Mouse (Mus musculus): ENCODE results near the gene 4930404N11Rik. TPM values are rescaled to one million over a fixed set of nuclear protein-coding genes. Genes with fewer than 3 reads are reported as not detected.
A peak's percentile ranks its signal among the peaks of the same experiment; 100 is the strongest.

4930404N11Rik gene
- polyA plus RNA-seq, 1 experiment = not detected

GRCm38 (mm10) chr10:81342686-81343505, 22.7 kb downstream of the 4930404N11Rik start, which contains the start of gene Gipc3:
TSS of gene Gipc3 (minus strand) at chr10:81343266.
- Histone ChIP-seq H3K4me1 (ENCODE audit: control insufficient read depth, insufficient read depth, low read length) (peaks cover 18% of the 10 kb centered on the region), H3K27ac (ENCODE audit: insufficient read depth, low read depth, low read length) (no peak within 1 kb of the TSS), H3K4me3 (ENCODE audit: insufficient read depth, low read depth, low read length) (peak within 1 kb of the TSS; percentile 29)
- no peak for TF ChIP-seq POLR2A (IDR thresholded peaks at IDR 0.05; ENCODE audit: insufficient read depth, low read depth, low read length)
- no peak for TF ChIP-seq CTCF (IDR thresholded peaks at IDR 0.05; ENCODE audit: insufficient read depth, low read depth, low read length)
- 6% methylated on average over 67 of the region's 67 CpGs for WGBS

DNA sequence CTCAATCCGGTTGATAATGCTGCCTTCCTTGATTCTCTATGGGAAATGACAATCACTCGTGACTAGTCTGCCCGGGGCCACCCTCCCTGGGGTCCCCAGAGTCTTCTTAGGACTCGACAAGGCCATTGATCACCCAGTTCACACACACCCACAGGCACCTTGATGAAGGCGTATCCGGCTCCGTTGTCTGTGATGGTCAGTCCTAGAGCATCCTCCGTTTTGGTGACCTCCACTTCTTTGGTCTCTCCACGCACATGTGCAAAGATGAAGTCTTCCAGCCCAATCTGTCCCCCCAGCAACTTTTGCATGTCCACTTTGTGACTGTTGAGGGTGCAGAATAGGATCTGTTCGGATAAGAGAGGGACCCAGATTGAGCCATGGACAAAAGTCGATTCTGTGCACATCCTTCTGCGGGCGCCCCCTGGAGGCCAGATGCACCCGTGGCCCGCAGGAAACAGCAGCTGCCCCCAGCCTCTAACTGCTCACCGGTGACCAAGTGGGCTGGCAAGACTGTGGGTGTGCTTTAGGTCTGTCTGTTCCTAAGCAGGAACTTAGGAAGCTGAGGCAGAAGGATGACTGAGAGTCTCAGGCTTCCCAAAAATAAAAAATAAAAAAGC, 24.2 kb downstream of the 4930404N11Rik start:
- WGBS = 38% methylated on average over 16 of the region's 16 CpGs
- TF ChIP-seq POLR2A (IDR thresholded peaks at IDR 0.05; ENCODE audit: insufficient read depth, low read depth, low read length) (no peak), CTCF (IDR thresholded peaks at IDR 0.05; ENCODE audit: insufficient read depth, low read depth, low read length) (peak; percentile 81)
- H3K27ac ChIP-seq (ENCODE audit: insufficient read depth, low read depth, low read length) = no peak overlapping the region
- peaks cover 8% of the 10 kb centered on the region for H3K4me1 ChIP-seq (ENCODE audit: control insufficient read depth, insufficient read depth, low read length)
- H3K4me3 ChIP-seq (ENCODE audit: insufficient read depth, low read depth, low read length) = no peak overlapping the region

DNA sequence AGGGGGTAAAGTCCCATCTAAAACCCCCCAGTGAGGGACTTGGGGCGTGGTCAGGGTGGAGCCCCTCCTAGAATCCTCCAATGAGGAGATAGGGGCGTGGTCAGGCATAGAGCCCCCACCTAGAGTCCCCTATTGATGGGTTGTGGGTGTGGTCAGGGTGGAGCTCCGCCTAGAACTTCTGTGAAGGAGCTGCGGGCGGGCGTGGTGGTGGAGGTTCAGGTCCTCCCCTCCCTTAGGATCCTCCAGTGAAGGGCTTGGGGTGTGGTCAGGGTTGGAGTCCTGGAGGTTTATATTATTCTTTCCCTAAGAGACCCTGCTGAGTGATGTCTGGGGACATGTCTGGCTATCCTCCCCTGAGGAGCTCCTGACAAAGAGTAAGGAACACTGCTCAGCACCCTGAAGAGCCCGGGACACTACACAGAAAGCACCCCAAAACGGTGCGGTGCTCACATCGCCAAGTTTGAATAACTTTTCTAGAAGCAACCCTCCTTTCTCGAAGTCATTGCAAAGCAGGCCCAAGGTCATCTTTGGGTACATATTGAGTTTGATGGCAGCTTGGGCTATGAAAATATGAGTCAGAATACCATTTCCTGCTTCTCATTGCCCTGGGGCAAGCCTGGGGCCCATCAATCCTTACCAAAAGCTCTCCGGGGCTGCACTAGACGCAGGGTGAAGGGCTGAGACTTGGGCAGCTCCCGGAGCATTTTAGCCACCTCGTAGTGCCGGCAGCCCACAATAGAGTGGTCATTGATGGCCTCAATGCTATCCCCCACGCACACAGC, 24.9 kb downstream of the 4930404N11Rik start:
- peaks cover 9% of the 10 kb centered on the region for H3K4me1 ChIP-seq (ENCODE audit: control insufficient read depth, insufficient read depth, low read length)

GRCm38 (mm10) chr10:81336558-81336957, 29.1 kb downstream of the 4930404N11Rik start:
- Histone ChIP-seq H3K27ac (ENCODE audit: insufficient read depth, low read depth, low read length) (no peak overlapping the region), H3K4me1 (ENCODE audit: control insufficient read depth, insufficient read depth, low read length) (peaks cover 9% of the 10 kb centered on the region; the same call in 1 of the 2 replicates), H3K4me3 (ENCODE audit: insufficient read depth, low read depth, low read length) (no peak overlapping the region)
- WGBS = 97% methylated on average over 4 of the region's 4 CpGs
- TF ChIP-seq POLR2A (IDR thresholded peaks at IDR 0.05; ENCODE audit: insufficient read depth, low read depth, low read length) = no peak

More for the DNA sequence above, 24.9 kb downstream of the 4930404N11Rik start:
- TF ChIP-seq CTCF (IDR thresholded peaks at IDR 0.05; ENCODE audit: insufficient read depth, low read depth, low read length) = no peak
- TF ChIP-seq POLR2A (IDR thresholded peaks at IDR 0.05; ENCODE audit: insufficient read depth, low read depth, low read length) = no peak
- Histone ChIP-seq H3K4me3 (ENCODE audit: insufficient read depth, low read depth, low read length) (no peak overlapping the region), H3K27ac (ENCODE audit: insufficient read depth, low read depth, low read length) (no peak overlapping the region)
- WGBS = 49% methylated on average over 17 of the region's 17 CpGs

DNA sequence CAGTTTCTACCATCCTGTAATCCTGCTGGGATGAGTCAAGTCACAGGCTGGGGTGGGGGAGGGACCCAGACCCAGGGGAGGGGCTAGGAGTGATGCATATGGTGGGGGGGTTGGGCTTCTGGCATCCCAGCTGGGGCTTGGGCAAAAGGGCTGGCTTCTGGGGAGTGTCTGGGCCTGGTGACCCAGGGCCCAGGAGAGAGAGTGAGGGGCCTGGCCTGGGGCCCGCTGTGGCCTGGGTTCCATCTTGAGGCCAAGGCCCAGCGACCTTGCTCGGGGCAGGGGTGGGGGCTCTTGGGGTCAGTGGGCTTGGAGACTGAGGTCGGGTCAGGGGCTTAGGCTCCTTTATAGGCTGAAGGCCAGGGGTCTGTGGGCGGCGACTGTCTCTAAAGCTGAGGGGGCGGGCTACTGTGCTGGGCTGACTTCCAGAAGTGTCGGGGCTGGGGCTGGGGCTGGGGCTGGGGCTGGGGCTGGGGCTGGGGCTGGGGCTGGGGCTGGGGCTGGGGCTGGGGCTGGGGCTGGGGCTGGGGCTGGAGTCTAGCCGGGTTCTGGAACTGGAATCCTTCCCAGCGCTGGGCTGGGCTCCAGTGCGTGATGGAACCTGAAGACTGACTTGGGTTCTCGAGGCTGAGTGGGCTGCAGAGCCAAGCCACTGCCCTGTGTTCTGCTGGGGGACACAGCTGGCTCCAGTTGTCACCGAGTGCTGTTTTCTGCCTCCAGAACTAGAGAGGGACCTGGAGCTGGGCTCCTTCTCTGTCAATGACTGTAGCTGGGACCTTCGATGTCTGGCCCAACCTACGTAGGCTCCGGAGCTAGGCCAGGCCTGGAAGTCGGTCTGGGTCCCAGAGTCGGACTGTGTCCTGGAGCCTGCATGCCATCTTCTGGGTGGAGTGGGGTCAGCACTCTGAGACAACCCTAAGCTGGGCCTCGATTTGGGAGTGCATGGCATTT, 29.9 kb downstream of the 4930404N11Rik start:
- 47% methylated on average over 19 of the region's 19 CpGs for WGBS
- TF ChIP-seq POLR2A (IDR thresholded peaks at IDR 0.05; ENCODE audit: insufficient read depth, low read depth, low read length) = no peak
- no peak for TF ChIP-seq CTCF (IDR thresholded peaks at IDR 0.05; ENCODE audit: insufficient read depth, low read depth, low read length)
- peaks cover 9% of the 10 kb centered on the region; the same call in 1 of the 2 replicates for H3K4me1 ChIP-seq (ENCODE audit: control insufficient read depth, insufficient read depth, low read length)
- no peak overlapping the region for H3K27ac ChIP-seq (ENCODE audit: insufficient read depth, low read depth, low read length)
- H3K4me3 ChIP-seq (ENCODE audit: insufficient read depth, low read depth, low read length) = no peak overlapping the region

DNA sequence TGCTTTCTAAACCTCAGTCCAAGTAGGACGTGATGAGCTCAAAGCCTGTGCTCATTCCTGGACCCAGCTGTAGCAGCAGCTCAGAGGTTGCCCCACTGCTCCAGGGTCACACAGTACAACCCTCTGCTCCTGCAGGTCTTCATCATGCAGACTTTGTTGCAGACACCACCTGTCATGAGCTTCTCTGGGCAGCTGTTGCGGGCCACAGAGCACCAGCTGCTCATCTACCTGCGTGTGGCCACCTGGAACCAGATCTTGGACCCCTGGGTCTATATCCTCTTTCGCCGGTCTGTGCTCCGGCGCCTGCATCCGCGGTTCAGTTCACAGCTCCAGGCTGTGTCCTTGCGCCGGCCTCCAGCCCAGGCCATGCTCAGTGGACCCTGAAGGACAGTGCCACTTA, 31.3 kb downstream of the 4930404N11Rik start:
- WGBS = 77% methylated on average over 11 of the region's 11 CpGs
- Histone ChIP-seq H3K4me1 (ENCODE audit: control insufficient read depth, insufficient read depth, low read length) (peaks cover 9% of the 10 kb centered on the region; the same call in 1 of the 2 replicates), H3K27ac (ENCODE audit: insufficient read depth, low read depth, low read length) (no peak overlapping the region), H3K4me3 (ENCODE audit: insufficient read depth, low read depth, low read length) (no peak overlapping the region)
- no peak for TF ChIP-seq POLR2A (IDR thresholded peaks at IDR 0.05; ENCODE audit: insufficient read depth, low read depth, low read length)
- no peak for TF ChIP-seq CTCF (IDR thresholded peaks at IDR 0.05; ENCODE audit: insufficient read depth, low read depth, low read length)

- WGBS = 29% methylated on average over 29 of the region's 29 CpGs
- Histone ChIP-seq H3K4me3 (ENCODE audit: insufficient read depth, low read depth, low read length) (no peak overlapping the region), H3K27ac (ENCODE audit: insufficient read depth, low read depth, low read length) (no peak overlapping the region), H3K4me1 (ENCODE audit: control insufficient read depth, insufficient read depth, low read length) (peaks cover 9% of the 10 kb centered on the region; the same call in 1 of the 2 replicates)
- TF ChIP-seq CTCF (IDR thresholded peaks at IDR 0.05; ENCODE audit: insufficient read depth, low read depth, low read length) (no peak), POLR2A (IDR thresholded peaks at IDR 0.05; ENCODE audit: insufficient read depth, low read depth, low read length) (no peak)
These were observed 33.3 kb downstream of the 4930404N11Rik start for GRCm38 (mm10) chr10:81332277-81332676.

DNA sequence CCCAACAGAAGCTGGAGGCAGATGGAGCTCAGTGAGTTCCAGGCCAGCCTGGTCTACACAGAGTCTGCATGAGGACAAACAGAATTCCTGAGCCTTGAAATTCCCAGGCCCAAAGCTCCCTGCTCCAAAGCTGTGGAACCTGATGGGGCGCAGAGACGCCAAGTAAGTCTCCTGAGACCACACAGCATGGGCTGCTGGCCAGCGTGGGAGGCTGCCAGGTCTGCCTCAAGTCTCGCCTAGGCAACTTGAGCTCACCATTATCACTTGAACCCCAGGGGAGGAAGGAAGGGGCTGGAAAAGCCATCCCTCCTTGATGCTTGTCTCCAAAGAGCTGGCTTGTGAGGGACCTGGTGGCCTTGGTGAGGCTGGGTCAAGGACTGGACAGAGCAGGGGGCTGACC, 35.6 kb downstream of the 4930404N11Rik start:
- TF ChIP-seq CTCF (IDR thresholded peaks at IDR 0.05; ENCODE audit: insufficient read depth, low read depth, low read length) = no peak
- no peak for TF ChIP-seq POLR2A (IDR thresholded peaks at IDR 0.05; ENCODE audit: insufficient read depth, low read depth, low read length)
- Histone ChIP-seq H3K27ac (ENCODE audit: insufficient read depth, low read depth, low read length) (no peak overlapping the region), H3K4me1 (ENCODE audit: control insufficient read depth, insufficient read depth, low read length) (0 out of 2 replicates have a peak, but pooled peaks cover 1% of the 10 kb centered on the region), H3K4me3 (ENCODE audit: insufficient read depth, low read depth, low read length) (no peak overlapping the region)
- WGBS = 72% methylated on average over 4 of the region's 4 CpGs

Measured in olfactory bulb, adult 2 months (tissue).